Mouse (Mus musculus): ENCODE results near the gene Alpl. TPM values are rescaled to one million over a fixed set of nuclear protein-coding genes. Genes with fewer than 3 reads are reported as not detected.

Gene Alpl
- polyA plus RNA-seq, 1 experiment from 2014 or later: 4.5 TPM

DNA sequence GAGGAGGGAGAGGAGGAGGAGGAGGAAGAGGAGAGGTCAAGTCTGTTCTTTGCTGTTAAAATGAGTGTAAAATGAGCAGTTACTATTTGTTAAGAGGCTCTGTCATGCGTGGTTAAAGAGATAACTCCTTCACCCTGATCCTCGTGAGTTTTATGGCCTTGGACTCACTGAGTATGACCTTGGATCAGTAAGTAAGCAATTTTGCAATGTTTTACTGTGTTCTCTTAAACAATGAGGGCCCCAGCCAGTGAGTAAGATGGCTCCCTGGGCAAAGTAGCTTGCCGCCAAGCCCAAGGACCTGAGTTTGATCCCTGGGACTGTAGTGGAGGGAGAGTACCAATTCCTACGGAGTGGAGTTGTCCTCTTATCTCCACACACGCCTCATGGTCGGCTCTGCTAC lies 95.2 kb downstream of the Alpl start:
- peaks cover 20% of the 10 kb centered on the region for H3K4me1 ChIP-seq
- H3K9me3 ChIP-seq: no peaks in the 10 kb centered on the region
- no peak for ATAC-seq (ENCODE audit: low FRiP score, low read depth)
- H3K9ac ChIP-seq: no peak overlapping the region
- H3K27me3 ChIP-seq (replicated peaks): no peaks in the 10 kb centered on the region
- 68% methylated on average over 6 of the region's 6 CpGs for WGBS
- H3K27ac ChIP-seq: no peak overlapping the region
- H3K4me3 ChIP-seq: no peak overlapping the region
- no peak overlapping the region for H3K4me2 ChIP-seq (replicated peaks)
- H3K36me3 ChIP-seq: no peaks in the 10 kb centered on the region

DNA sequence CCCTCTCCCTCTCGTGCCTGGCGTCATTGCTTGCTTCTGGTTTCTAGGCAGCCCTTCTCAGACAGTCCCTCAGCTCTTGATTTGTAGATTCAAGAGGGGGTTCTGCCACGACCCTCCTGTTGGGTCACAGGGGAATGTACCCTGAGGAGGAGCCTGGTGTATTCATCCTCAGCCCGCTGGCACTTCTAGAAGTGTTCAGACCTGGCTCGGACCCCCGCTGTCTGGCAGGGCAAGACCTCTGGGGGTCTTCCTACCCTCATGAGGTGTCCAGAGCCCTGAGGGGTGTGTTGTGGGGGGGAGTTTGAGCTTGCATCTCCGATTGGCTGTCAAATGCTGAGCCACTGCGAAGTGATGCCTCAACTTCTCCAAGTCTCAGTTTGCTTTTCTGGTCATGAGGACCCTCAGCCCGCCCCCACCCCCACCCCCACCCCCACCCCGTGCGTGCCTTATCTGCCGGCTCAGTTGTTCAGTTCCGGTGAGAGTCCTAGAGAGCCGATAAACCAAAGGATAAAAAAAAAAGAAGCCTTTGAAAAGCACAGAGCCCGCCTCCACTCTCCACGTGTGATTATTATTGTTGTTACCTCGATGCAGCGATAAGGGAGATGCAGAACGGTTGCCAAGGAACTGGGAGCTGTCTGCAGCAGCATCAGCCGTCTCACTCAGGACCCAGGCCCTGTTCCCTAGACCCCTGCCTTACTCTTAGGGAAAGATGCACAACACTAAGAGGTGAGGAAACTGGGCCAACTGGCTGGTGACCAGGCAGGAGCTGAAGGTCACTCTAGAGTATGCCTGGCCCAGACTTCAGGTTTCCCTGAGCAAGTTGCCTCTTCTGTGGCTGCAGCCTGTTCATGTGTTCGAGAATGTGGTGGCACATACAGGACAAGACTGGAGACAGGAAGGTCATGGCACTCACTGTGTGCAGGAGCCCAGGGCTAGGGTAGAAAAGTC lies 96.6 kb downstream of the Alpl start:
- Histone ChIP-seq H3K36me3 (no peaks in the 10 kb centered on the region), H3K4me1 (peaks cover 10% of the 10 kb centered on the region), H3K4me3 (no peak overlapping the region), H3K9ac (no peak overlapping the region), H3K4me2 (replicated peaks) (no peak overlapping the region), H3K27me3 (replicated peaks) (no peaks in the 10 kb centered on the region), H3K27ac (no peak overlapping the region), H3K9me3 (no peaks in the 10 kb centered on the region)
- no peak for ATAC-seq (ENCODE audit: low FRiP score, low read depth)
- 66% methylated on average over 21 of the region's 21 CpGs for WGBS

DNA sequence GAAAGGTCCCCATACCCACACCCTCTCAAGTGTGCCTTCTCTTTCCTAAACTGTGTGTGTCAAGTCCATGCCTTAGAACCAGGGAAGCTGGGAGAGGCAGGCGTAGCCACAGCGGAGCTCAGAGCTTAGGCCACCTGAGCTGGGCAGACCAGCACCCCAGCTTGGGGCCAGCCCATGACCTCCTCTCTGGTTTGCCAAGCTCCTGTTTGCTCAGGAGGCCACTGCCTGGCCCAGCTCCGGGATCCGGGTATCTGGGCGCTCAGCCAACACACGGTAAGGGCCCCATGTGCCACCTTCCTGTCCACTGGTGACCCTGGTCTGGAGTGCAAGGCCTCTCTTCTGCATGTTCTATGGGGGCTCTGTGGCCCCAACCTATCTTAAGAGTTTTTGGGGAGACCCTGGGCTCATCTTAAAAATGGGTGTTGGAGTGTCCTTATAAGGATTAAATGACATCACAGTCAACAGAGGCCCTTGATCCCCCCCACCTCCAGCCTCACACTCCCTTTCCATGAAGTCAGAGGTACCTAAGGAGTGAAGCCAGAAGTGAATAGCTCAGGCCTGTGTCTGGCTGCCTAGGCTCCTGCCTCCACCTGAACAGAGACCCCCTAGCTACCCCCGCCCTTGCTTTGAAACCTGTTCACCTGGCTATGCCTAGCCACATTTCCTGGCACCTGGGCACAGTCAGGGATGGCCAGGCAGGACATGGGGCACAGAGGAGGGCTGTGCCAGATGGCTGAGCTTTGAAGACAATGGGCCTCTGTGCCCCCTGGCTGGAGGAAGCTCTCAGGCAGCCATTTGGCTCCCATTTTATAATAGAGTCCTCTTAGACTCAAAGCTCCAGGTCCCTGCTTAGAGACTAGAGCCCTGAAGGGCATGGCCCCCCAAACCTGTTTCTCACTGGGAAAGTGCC lies 97.9 kb downstream of the Alpl start:
- H3K4me3 ChIP-seq: no peak overlapping the region
- H3K9me3 ChIP-seq: no peaks in the 10 kb centered on the region
- no peak overlapping the region for H3K4me2 ChIP-seq (replicated peaks)
- ATAC-seq (ENCODE audit: low FRiP score, low read depth): no peak
- WGBS: 88% methylated on average over 7 of the region's 7 CpGs
- H3K9ac ChIP-seq: no peak overlapping the region
- H3K27me3 ChIP-seq (replicated peaks): no peaks in the 10 kb centered on the region
- H3K27ac ChIP-seq: no peak overlapping the region
- H3K36me3 ChIP-seq: no peaks in the 10 kb centered on the region
- H3K4me1 ChIP-seq: peaks cover 8% of the 10 kb centered on the region

DNA sequence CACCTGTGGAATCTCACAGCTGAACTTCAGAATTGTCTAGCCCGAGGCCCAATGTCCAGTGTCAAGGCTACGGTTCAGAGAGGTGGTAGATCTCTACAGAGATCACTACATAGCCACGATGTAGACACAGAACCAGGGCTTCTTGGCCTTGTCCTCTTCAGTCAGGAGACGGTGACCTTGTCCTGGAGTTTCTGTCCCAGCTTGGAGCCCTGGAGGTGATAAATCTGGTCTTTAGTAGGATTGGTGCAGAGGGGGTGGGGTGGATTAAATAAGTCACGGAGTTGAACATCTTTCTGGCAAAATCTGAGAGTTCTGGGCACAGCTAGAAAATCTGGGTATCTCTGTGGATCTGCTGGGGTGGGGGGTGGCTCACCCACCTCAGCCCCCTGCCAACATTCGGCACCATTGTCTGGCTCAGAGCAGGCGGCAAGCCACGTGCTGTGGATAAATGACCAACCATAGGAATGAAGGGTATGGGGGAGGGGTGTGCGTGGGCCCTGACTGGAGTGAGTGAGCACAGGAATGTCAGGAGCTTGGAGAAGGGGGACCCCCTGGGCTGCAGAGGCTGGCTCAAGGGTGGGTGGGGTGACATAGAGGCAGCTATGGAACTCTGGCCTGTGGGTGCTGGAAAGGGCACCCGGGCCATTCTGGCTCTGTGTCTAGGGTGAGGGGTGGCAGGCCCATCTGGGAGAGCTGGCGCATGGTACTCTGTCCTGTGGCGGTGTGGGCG lies 98.9 kb downstream of the Alpl start:
- 72% methylated on average over 13 of the region's 13 CpGs for WGBS
- H3K4me1 ChIP-seq: peaks cover 8% of the 10 kb centered on the region
- H3K36me3 ChIP-seq: no peaks in the 10 kb centered on the region
- H3K9me3 ChIP-seq: no peaks in the 10 kb centered on the region
- H3K27me3 ChIP-seq (replicated peaks): no peaks in the 10 kb centered on the region
- ATAC-seq (ENCODE audit: low FRiP score, low read depth): no peak
- H3K4me2 ChIP-seq (replicated peaks): no peak overlapping the region
- H3K4me3 ChIP-seq: no peak overlapping the region
- H3K9ac ChIP-seq: 0 out of 2 replicates have a peak overlapping the region, but pooled peaks have one; percentile 17
- H3K27ac ChIP-seq: no peak overlapping the region

DNA sequence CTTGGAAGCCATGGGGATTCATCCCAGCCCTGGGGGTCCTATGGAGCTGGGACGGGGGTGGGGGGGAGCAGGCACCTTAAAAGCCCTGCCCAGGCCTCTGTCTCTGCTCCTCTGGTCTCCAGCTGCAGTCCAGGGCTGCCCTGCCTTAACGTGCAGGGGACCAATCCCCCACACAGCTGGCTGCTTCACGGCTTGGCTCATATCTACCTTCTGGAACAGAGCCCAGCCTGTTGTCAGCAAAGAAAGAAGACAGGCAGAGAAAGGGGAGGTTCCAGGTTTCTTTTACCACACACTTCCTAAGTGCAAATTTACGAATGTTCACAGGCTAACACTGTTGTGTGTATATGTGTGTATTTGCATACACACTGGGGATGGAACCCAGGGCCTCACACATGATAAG lies 100.3 kb downstream of the Alpl start:
- no peaks in the 10 kb centered on the region for H3K9me3 ChIP-seq
- no peak for ATAC-seq (ENCODE audit: low FRiP score, low read depth)
- 44% methylated on average over 4 of the region's 4 CpGs for WGBS
- H3K27ac ChIP-seq: no peak overlapping the region
- H3K4me2 ChIP-seq (replicated peaks): no peak overlapping the region
- no peaks in the 10 kb centered on the region for H3K36me3 ChIP-seq
- no peak overlapping the region for H3K9ac ChIP-seq
- no peaks in the 10 kb centered on the region for H3K27me3 ChIP-seq (replicated peaks)
- no peak overlapping the region for H3K4me3 ChIP-seq
- peaks cover 8% of the 10 kb centered on the region for H3K4me1 ChIP-seq

DNA sequence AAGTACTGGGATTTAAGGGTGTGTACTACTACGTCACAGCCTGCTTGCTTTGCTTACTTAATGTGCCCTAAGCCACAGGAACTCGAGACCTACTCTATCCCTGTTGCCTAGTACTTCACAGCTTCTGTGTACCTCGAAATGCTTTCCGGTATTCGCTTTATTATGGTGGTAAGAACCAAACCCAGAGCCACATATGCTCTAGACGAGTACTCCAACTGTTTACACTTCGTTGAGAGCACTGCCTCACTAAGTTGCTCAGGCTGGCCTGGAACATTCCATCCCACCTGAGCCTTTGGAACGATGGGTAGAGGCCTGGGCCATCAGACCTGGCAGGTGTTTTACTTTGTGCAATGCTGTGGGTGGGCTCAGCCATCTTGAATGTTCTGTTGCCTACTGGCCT lies 100.9 kb downstream of the Alpl start:
- no peak for ATAC-seq (ENCODE audit: low FRiP score, low read depth)
- no peaks in the 10 kb centered on the region for H3K27me3 ChIP-seq (replicated peaks)
- no peaks in the 10 kb centered on the region for H3K9me3 ChIP-seq
- peaks cover 8% of the 10 kb centered on the region for H3K4me1 ChIP-seq
- no peak overlapping the region for H3K4me3 ChIP-seq
- WGBS: 86% methylated on average over 8 of the region's 8 CpGs
- H3K27ac ChIP-seq: no peak overlapping the region
- no peak overlapping the region for H3K9ac ChIP-seq
- H3K36me3 ChIP-seq: no peaks in the 10 kb centered on the region
- no peak overlapping the region for H3K4me2 ChIP-seq (replicated peaks)

DNA sequence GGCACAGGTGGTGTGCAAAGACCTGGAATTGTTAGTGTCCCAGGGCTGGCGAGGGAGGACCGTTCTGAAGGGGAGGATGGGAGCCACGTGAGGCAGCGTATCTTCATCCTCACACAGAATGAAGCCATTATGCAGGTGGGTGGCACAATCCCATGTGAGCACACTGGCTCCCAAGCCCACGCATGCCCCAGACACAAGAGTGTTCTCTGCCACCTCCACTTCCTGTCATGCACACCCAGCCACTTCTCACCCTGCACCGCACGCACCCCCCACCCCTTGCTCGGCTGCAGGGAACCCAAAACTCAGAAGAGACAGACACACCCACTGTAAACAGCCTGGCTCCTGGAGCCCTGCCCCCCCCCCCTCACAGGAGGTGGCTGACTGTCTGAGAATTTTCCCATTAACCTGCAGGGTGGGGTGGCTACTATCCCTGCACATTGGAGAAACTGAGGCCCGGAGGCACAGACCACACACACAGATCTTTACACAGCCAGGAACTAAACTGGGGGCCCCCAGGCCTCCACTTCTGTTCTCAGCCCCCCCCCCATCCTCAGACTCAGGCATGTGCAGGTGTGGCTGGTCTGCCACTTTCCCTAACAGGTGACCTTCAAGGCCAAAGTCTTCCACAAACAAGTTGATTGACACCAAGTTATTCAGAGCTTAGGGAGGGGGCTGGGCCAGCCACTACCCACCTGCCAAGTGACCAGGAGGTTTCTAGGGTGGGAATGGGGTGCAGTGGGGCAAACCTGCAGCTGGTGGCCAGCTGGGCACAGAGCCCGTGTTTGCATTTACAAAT lies 103.9 kb downstream of the Alpl start:
- H3K36me3 ChIP-seq: no peaks in the 10 kb centered on the region
- H3K9ac ChIP-seq: no peak overlapping the region
- no peaks in the 10 kb centered on the region for H3K9me3 ChIP-seq
- H3K27me3 ChIP-seq (replicated peaks): no peaks in the 10 kb centered on the region
- H3K4me2 ChIP-seq (replicated peaks): no peak overlapping the region
- H3K4me1 ChIP-seq: peaks cover under 1% of the 10 kb centered on the region; the same call in 1 of the 2 replicates
- no peak overlapping the region for H3K4me3 ChIP-seq
- no peak overlapping the region for H3K27ac ChIP-seq
- 89% methylated on average over 10 of the region's 10 CpGs for WGBS
- no peak for ATAC-seq (ENCODE audit: low FRiP score, low read depth)

Other genes starting within 250 kb of the Alpl start
- gene Ldlrad2, start 221.8 kb downstream of the Alpl start, polyA plus RNA-seq (2016; fragmentation: Nextera tagmentation; extraction: Ambion mirVana): not detected in 2 replicates
- gene Usp48, start 202.6 kb downstream of the Alpl start, polyA plus RNA-seq (2016; fragmentation: Nextera tagmentation; extraction: Ambion mirVana): 76.5 and 79.0 TPM in 2 replicates
- gene Rap1gap, start 131.7 kb downstream of the Alpl start, polyA plus RNA-seq (2016; fragmentation: Nextera tagmentation; extraction: Ambion mirVana): 18.3 and 24.7 TPM in 2 replicates
- gene Ece1, start 65.9 kb upstream of the Alpl start, polyA plus RNA-seq (2016; fragmentation: Nextera tagmentation; extraction: Ambion mirVana): 24.7 and 27.4 TPM in 2 replicates
- 60.4 and 60.5 TPM in 2 replicates for gene Eif4g3, start 196.6 kb upstream of the Alpl start, polyA plus RNA-seq (2016; fragmentation: Nextera tagmentation; extraction: Ambion mirVana)